Mouse (Mus musculus) bone marrow, adult 2 months (tissue): Measurements from ENCODE around the gene Vps37b. TPM values are rescaled to one million over a fixed set of nuclear protein-coding genes. Genes with fewer than 3 reads are reported as not detected.

Experiments used
- H3K27ac ChIP-seq: fragments of 200-500 bp; 2 replicates; pipeline ENCODE4 v1.5.1; 2012; ENCODE audit warnings: low read depth, mild to moderate bottlenecking, control low read depth, inconsistent platforms, low read length; ENCODE audit not compliant: control insufficient read depth, poor library complexity, insufficient read depth
- H3K4me1 ChIP-seq: fragments of 200-500 bp; 2 replicates; pipeline ENCODE4 v1.6.1; 2011; ENCODE audit warnings: low read length; ENCODE audit not compliant: control insufficient read depth, insufficient read depth
- H3K4me3 ChIP-seq: fragments of 200-500 bp; replicated peaks from 2 replicates; pipeline ENCODE3; 2011; ENCODE audit warnings: mild to moderate bottlenecking, low read depth, low read length, control low read depth; ENCODE audit not compliant: control insufficient read depth
- CTCF ChIP-seq: fragments of 200-500 bp; IDR thresholded peaks from 2 replicates; pipeline ENCODE4 v1.5.1; 2011; ENCODE audit warnings: low read length, control low read depth; ENCODE audit not compliant: control insufficient read depth, insufficient read depth
- POLR2A ChIP-seq: fragments of 200-500 bp; IDR thresholded peaks from 2 replicates; pipeline ENCODE4 v1.6.1; 2011; ENCODE audit warnings: low read depth, mild to moderate bottlenecking, control low read depth, low read length, borderline replicate concordance; ENCODE audit not compliant: control insufficient read depth
- WGBS: fragments of 180-500 bp; shearing (Covaris S2); methylation state at CpG from one replicate; pipeline ENCODE4 v1.1.7; 2018; 5-methylcytosine and 5-hydroxymethylcytosine counted together
- polyA plus RNA-seq: library from polyadenylated mRNA; stranded (reverse); fragments of >200 nt; gene quantifications from 2 replicates; pipeline ENCODE4 v1.2.4, GENCODE M21; 2011; ENCODE audit warnings: low replicate concordance; ENCODE audit not compliant: missing spikeins, insufficient read depth, insufficient read length

Gene Vps37b
- polyA plus RNA-seq, 1 experiment: 26.1 TPM

DNA sequence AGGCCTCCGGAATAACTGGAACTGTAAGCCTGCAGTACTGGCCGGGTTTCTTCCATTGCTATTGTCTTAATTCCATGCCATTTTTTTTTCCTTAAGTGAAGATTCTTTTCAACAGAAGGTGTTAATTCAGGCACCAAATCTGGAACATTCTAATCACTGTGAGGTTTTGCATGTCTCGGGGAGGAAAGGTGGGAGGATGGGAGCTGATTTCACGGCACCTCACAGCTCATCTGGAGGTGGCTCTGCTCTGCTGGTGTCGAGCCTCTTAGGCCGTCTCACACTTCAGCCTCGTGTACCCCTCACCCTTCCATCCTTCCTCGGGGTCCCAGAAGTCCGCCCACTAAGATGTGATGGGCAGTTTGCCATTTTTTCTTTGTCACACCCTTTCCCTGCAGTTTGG is 9.0 kb upstream of the Vps37b start:
- Histone ChIP-seq H3K4me3 (no peak overlapping the region), H3K27ac (no peak overlapping the region), H3K4me1 (peaks cover 2% of the 10 kb centered on the region; the same call in 1 of the 2 replicates)
- 75% methylated on average over 9 of the region's 9 CpGs for WGBS
- TF ChIP-seq CTCF (no peak), POLR2A (no peak)

GRCm38 (mm10) chr5:124039602-124040001 is 7.5 kb upstream of the Vps37b start:
- 72% methylated on average over 6 of the region's 6 CpGs for WGBS
- TF ChIP-seq CTCF: no peak
- TF ChIP-seq POLR2A: no peak
- Histone ChIP-seq H3K27ac (no peak overlapping the region), H3K4me1 (peaks cover 4% of the 10 kb centered on the region), H3K4me3 (no peak overlapping the region)

DNA sequence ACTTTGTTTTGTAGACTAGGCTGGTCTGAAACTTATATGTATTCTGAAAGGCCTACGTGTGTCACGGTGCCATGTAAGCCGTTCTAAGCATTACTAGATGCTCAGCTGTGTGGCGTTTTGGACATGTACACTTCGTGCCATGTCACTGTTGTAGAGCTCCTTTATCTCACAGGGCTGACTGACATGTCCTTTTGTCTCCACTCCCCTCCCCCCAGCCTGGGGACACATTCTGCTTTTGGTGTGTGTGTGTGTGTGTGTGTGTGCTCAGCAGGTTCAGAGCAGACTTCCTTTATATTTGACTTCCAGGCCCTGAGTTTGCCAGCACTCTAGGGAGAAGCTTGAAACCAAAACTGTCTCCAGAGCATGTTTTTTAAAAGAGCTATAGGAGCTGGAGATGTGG is 4.8 kb upstream of the Vps37b start:
- peaks cover 4% of the 10 kb centered on the region for H3K4me1 ChIP-seq
- WGBS: 42% methylated on average over 5 of the region's 5 CpGs
- H3K27ac ChIP-seq: no peak overlapping the region
- TF ChIP-seq POLR2A (no peak), CTCF (no peak)
- no peak overlapping the region for H3K4me3 ChIP-seq

DNA sequence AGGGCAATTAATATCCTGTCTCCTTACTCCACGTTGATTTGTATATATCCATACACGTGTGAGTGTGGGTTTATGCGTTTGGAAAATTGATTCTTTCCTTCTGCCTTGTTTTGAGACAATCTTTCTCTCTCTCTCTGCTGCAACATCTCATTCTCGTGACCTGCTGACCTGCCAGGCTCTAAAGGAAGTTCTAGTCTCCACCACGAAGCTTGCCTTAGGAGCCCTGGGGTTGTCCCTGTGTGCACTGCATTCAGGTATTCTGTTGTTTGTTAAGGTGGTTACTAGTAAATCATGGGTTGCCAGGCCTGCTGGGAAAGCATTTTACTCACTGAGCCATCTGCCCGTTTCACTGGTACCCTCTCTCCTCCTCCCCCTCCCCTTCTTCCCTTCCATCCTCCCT is 4.3 kb upstream of the Vps37b start:
- Histone ChIP-seq H3K4me3 (no peak overlapping the region), H3K27ac (no peak overlapping the region), H3K4me1 (peaks cover 4% of the 10 kb centered on the region)
- no peak for TF ChIP-seq CTCF
- no peak for TF ChIP-seq POLR2A
- WGBS: 40% methylated on average over 6 of the region's 6 CpGs

GRCm38 (mm10) chr5:124035806-124036205 is 3.7 kb upstream of the Vps37b start:
- no peak for TF ChIP-seq POLR2A
- TF ChIP-seq CTCF: no peak
- Histone ChIP-seq H3K4me3 (no peak overlapping the region), H3K27ac (no peak overlapping the region), H3K4me1 (peaks cover 4% of the 10 kb centered on the region)
- 37% methylated on average over 8 of the region's 8 CpGs for WGBS

- no peak overlapping the region for H3K4me3 ChIP-seq
- H3K27ac ChIP-seq: no peak overlapping the region
- peaks cover 4% of the 10 kb centered on the region for H3K4me1 ChIP-seq
- WGBS: 61% methylated on average over 9 of the region's 9 CpGs
- TF ChIP-seq CTCF (no peak), POLR2A (no peak)
Measured at GRCm38 (mm10) chr5:124035406-124035805, 3.3 kb upstream of the Vps37b start.

GRCm38 (mm10) chr5:124034471-124034870 is 2.4 kb upstream of the Vps37b start:
- TF ChIP-seq POLR2A (no peak), CTCF (no peak)
- no peak overlapping the region for H3K4me3 ChIP-seq
- 32% methylated on average over 11 of the region's 11 CpGs for WGBS
- H3K4me1 ChIP-seq: peaks cover 6% of the 10 kb centered on the region
- H3K27ac ChIP-seq: no peak overlapping the region

- 2% methylated on average over 26 of the region's 26 CpGs for WGBS
- Histone ChIP-seq H3K27ac (peak overlapping the region; percentile 84), H3K4me3 (peak overlapping the region; percentile 92), H3K4me1 (peaks cover 8% of the 10 kb centered on the region)
- TF ChIP-seq POLR2A (no peak), CTCF (no peak)
Measured at GRCm38 (mm10) chr5:124031068-124031955, 758 bp downstream of the Vps37b start.

DNA sequence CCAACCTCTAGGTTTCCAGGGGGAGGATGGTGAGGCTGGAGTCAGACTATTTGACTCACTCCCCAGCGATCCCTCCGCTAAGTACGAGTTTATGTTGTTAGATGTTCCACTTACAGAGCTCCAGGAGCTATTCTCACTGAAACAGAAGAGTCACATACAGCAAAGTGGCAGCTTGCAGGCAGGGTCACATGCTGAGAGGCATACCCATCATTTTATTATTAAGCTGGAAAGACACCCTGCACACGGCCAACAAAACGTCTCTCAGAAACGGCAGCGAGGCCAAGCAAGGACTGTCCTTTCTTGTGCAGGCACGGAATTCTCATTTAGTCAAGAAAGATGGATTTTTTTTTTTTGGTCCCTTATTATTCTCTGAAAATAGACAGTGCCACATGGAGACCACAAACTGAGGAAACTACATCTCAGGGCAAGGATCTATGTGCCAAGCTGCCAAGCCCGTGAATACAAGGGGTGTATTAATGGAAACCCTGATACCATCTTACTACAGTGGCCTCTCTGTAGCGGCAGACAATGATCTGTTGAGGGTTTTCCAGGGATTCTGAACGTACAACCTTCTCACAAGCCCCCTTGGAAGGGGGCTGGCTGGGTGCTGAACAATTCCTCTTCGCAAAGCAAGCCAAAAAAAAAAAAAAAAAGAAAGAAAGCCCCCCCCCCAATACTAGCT is 1.5 kb downstream of the Vps37b start:
- peak overlapping the region; percentile 84 for H3K27ac ChIP-seq
- TF ChIP-seq CTCF (no peak), POLR2A (no peak)
- WGBS: 42% methylated on average over 12 of the region's 12 CpGs
- H3K4me3 ChIP-seq: peak overlapping the region; percentile 37
- peaks cover 12% of the 10 kb centered on the region for H3K4me1 ChIP-seq
